Mouse (Mus musculus) thymus, postnatal 0 days (tissue): ENCODE data around the gene Tuba3b. TPM values are rescaled to one million over a fixed set of nuclear protein-coding genes. Genes with fewer than 3 reads are reported as not detected.

ENCODE experiments used
- DNase-seq: peaks from one replicate; pipeline ENCODE4 v3.0.0-alpha.2; 2015; ENCODE audit warnings: low spot score
- polyA plus RNA-seq: library from polyadenylated mRNA; unstranded; fragments of >200 nt; fragmentation: Nextera tagmentation; extraction: Ambion mirVana; gene quantifications from 2 replicates; pipeline ENCODE4 v1.2.1, GENCODE M21; 2015

Tuba3b gene
- polyA plus RNA-seq, 1 experiment from 2014 or later = 0.21 TPM

- no peak for DNase-seq
Observed at GRCm38 (mm10) chr6:145605203-145605602, 10.4 kb upstream of the Tuba3b start.

DNA sequence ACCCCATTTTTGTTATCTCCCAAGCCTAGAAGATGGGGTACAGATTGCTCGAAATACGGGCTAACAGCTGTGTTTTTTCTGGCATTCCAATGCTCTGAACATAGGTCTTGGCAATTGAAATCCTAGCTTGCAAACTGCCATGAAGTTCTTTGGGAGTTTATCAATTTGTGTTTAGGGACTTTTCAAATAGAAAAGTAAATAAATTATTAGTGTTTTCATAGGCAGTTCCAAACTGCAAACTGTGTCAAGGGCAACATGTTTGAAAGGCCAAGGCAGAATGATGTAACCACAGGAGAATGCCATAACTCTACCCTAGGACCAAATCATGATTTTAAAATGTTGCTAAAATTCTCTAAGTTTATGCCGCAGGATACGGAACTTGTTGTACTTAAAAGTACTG lies 7.8 kb upstream of the Tuba3b start:
- no peak for DNase-seq

DNA sequence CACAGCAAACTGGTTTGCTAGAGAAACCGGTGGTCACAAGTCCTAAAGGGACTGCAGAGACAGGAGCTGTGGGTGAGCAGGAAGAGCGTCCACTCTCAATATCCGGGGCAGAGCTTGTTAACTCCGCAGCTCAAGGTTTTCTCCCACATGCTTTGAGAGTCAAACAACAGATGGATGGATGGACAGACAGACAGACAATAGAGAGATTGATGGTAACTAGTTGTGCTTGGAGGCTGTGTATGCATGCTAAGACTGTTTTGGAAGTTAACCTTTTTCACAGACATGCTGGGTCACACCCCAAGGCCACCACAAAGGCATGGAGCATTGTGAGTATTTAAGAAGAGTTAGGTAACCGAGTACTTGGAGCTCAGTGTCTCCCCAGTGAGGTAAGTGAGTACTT lies 6.9 kb upstream of the Tuba3b start:
- DNase-seq = no peak

DNA sequence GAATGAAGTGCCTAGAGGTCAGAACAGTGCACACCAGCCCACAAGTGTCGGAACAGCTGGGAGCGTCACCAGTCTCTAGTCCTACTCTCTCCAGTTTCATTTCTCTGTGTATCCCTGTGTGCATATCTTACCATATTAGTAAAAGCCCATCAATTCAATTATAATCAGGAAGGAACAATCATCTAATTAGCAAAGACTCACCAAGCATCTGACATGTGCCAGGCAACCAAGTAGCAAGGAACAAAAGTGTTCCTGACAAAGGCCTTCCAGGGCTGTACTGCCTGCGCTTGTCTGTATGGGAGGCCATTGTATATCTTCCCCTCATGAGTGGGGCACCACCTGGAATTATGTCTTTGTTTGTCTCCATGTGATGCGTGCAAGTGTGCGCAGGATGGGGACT lies 4.7 kb upstream of the Tuba3b start:
- no peak for DNase-seq

- no peak for DNase-seq
Observed at GRCm38 (mm10) chr6:145612611-145613010, 2.9 kb upstream of the Tuba3b start.

DNA sequence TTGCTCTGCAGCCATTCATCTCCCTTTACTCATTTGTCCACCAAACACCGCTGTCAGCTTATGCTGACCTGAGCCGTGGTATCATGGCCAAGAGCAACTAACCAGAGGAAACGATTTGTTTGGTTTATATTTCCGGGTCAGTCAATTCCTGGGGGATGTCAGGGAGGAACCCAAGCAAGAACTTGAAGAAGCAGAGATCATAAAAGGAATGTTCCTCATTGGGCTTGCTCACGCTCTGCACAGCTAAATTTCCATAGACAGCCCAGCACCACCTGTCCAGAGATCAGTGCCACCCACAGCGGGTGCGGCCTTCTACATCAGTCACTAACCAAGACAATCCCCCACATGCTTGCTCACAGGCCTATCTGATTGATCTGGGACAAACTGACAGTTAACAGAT lies 1.3 kb upstream of the Tuba3b start, which contains the start of gene Lmntd1:
Gene Lmntd1 (minus strand): TSS at position 101 of the 400 bp plus-strand sequence.
- no peak for DNase-seq

GRCm38 (mm10) chr6:145616402-145617229 lies 1.1 kb downstream of the Tuba3b start:
- peak; percentile 56 for DNase-seq

DNA sequence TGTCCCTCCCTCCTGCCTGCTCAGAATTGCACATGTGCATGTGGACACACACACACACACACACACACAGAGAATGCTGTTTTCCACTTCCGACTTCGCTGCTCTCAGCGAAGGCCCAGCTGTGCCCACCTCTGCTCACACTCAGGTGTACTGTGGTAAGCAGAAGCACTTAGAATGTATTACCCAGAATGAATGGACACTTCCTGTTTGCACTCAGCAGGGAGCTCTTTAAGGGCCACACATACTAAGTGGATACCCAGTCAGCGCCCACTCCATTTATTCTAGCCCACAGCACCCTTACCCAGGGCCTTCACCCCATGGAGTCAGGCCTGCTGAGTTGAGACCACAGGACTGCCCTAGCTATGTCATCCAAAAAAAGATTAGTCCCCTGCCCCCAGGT lies 7.6 kb downstream of the Tuba3b start:
- no peak for DNase-seq

GRCm38 (mm10) chr6:145630269-145630668 lies 14.7 kb downstream of the Tuba3b start:
- DNase-seq = no peak

DNA sequence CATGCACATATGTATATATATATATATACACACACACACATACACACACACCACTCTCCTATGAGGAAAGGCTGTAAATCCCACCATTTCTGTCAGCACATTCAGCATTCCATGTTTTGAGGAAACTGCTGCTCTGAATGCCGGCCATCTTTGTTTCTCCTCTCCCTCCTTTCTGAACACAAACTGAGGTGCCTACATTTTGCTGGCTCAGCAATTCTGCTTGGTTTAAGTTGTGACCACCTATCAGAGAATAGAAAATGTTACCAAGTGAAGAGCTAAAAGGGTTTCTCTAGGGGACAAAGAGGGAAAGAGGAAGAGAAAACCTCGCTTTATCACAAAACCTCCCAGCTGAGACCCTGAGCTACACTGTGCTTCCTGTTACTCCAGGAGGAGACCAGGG lies 18.9 kb downstream of the Tuba3b start:
- DNase-seq = no peak

- no peak for DNase-seq
Observed at GRCm38 (mm10) chr6:145636682-145637081, 21.1 kb downstream of the Tuba3b start.

GRCm38 (mm10) chr6:145638248-145638647 lies 22.7 kb downstream of the Tuba3b start:
- no peak for DNase-seq

DNA sequence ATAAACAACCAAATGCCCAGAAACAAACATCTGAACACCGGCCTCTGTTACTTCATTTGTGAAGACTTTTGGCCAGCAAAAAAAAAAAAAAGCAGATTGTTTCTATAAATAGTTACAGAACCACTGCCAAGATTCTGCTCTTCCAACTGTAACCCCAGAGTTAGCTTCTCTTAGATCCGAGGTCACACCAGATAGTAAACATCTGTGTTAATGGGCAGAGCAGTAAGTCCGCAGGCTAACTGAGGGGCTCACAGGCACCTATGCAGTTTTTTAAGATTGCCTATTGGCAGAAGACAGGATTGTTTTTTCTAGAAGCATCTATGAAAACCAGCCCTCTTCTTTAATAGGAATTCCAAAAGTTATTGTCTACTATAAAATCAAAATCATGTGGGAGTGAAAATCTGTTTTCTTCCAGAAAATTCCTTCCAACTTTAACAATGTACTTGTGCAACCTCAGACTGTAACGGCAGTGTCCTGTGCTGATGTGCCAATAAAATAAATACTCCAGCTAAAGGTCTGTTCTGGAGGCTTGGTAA lies 25.5 kb downstream of the Tuba3b start:
- no peak for DNase-seq

DNA sequence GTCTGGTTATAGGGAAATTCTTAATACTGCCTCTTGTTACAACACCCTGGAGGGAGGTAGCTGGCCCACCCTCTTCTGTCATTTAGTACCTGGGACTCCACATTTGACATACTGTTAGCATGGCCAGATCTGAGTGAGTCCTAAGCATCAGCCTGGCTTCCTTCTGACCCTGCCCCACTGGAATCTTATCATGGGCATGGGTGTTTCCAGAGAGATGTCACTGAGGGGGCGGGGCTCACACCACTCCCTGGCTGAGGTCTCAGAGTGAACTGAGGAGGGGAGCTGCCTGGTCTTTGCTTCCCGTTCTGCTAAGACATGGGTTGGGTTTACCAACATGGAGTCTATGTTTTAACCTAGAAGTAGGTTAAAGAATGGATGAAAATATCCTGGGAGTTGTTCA lies 36.4 kb downstream of the Tuba3b start:
- DNase-seq = no peak

DNA sequence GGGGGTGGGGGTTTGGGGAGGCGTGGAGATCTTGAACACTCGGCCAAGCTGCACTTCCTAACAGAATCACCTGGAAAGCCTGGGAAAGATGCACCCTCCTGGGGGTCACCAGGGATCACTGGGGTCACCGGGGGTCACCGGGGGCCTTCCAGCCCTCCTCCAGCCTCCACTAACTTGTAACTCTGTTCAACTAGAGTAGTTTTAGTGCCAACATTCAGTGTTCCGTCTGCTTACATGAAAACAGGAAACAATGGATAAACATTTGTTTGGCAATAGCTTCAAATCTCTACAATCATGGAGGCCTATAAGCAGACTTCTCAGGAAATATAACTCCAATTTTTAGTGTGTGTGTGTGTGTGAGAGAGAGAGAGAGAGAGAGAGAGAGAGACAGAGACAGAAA lies 37.4 kb downstream of the Tuba3b start:
- no peak for DNase-seq

DNA sequence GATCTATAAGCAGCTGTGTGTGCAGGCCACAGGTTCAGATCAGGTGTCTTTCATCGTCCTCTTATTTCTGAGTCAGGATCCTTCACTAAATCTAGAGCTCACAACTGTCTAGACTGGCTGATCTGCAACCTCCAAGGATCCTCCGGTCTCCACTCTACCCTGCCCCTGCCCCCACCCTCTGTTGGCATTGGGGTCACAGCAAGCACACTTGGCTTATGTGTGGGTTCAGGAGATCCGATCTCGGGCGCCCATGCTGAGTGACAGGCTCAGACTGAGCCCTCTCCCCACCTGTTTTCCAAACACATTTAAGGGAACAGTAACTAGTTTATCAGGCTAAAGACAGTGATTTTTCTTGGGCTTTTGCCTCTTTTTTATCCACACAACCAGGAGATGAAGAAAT lies 38.1 kb downstream of the Tuba3b start:
- no peak for DNase-seq

GRCm38 (mm10) chr6:145654062-145654836 lies 38.7 kb downstream of the Tuba3b start:
- DNase-seq = no peak

- DNase-seq = no peak
Observed at GRCm38 (mm10) chr6:145655678-145656077, 40.1 kb downstream of the Tuba3b start.

GRCm38 (mm10) chr6:145656740-145657591 lies 41.4 kb downstream of the Tuba3b start:
- no peak for DNase-seq

DNA sequence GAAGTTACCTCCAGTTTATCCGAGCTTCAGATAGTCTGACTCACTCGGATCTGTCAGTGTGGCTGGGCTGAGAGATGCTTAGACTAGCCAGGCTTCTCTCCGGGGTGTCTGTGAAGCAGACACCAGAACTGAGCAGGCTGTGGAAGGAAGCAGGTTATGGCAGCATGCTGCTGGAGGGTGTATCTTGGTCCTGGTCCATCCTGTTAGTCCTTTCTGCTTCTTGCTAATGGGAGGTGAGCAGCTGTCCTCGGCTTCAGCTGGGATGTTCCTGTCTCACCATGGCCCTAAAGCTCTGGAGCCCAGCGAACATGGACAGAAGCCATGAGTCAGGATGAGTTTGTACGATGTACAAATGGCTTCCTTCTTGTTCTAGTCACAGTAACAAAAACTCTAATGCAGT lies 43.6 kb downstream of the Tuba3b start:
- DNase-seq = no peak

GRCm38 (mm10) chr6:145660943-145661342 lies 45.4 kb downstream of the Tuba3b start:
- no peak for DNase-seq
